In the genomic region with DNA sequence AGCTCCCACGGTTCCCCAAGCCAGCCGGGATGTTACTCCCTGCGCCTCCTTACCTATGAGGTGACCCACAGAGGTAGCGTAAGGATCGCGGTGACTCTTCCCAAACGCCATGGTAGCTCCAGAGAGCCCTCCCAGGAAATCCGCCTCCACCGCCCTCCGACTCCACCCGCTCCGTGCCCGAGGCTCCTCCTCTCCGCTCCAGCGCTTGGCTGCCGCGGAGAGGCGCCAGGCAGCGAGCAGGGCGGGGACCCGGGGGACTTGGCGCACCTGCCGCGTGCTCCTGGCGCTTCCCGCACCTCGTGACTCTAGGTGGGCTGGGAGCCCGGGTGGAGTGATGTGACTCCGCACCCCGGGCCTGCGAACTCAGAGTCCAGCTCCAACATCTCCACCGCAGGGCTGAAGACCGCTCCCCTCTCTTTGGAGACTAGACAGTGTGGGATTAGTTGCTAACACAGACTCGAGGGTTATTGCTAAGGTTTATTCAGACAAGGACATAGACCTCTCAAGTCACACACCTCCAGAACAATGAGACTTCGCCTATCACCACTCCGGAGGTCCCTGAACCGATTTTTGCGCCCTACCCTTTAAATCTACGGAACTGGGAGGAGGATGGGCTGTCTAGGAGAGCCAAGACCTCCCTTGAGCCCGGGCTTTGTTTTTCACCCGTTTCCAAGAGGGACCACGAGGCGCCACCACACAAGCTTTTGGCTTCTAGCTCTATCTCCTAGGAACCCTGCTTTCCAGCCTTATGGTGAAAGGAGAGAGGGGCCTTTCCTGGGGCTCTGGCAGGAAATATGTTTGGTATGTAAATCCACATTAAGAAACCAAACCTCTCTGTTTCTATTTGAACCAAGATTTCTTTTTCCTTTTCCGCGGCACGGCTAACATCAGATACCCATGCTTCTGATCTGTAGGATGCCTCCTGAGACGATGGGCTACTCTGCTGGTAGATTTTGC, we compare ENCODE assay signal across 8 mouse cellular contexts. TPM values are rescaled to one million over a fixed set of nuclear protein-coding genes. Genes with fewer than 3 reads are reported as not detected.
DNase-seq lines count a peak whose midpoint lies in the region; ATAC-seq lines count a peak whose summit lies in the region.

A gene (minus strand): TSS at position 907 of the 957 bp plus-strand sequence.

- no peaks in the 10 kb centered on the region for H3K36me3 ChIP-seq in hindbrain, embryonic 16.5 days (ENCODE audit: control insufficient read depth, insufficient read depth, low read length)

- WGBS in hindbrain, embryonic 16.5 days = 6% methylated on average over 46 of the region's 47 CpGs

- H3K9ac ChIP-seq in hindbrain, embryonic 16.5 days (ENCODE audit: low read depth, low read length) = peak within 1 kb of the TSS; percentile 58

- H3K27ac ChIP-seq in hindbrain, embryonic 16.5 days (ENCODE audit: low read depth, low read length) = peak within 1 kb of the TSS; percentile 68

- DNase-seq in adrenal gland, adult 2 months = peak; percentile 91
- peak; percentile 81 for DNase-seq in embryo, embryonic 10 days (ENCODE audit: low spot score)
- peak; percentile 70 to 79 for DNase-seq in gastrocnemius, adult 8-10 months (ENCODE audit: low spot score in 2 of 2)
- DNase-seq in left cerebral cortex, adult 18-20 months (ENCODE audit: low spot score in 2 of 2) = peak; percentile 82 to 86
- peak; percentile 83 for DNase-seq in lung, postnatal 25 days (ENCODE audit: low spot score)
- peak; percentile 78 to 84 for DNase-seq in right cerebral cortex, adult 2 months (ENCODE audit: low spot score in 2 of 2)
- peak; percentile 87 for DNase-seq in yolk sac, embryonic 10.5 days (ENCODE audit: low spot score)

- H3K4me1 ChIP-seq in hindbrain, embryonic 16.5 days (ENCODE audit: control insufficient read depth, insufficient read depth, low read depth, low read length) = peaks cover 3% of the 10 kb centered on the region

- H3K4me3 ChIP-seq in hindbrain, embryonic 16.5 days (ENCODE audit: low read length) = peak within 1 kb of the TSS; percentile 58

- ATAC-seq in hindbrain, embryonic 16.5 days = peak; percentile 92

- no peaks in the 10 kb centered on the region for H3K27me3 ChIP-seq in hindbrain, embryonic 16.5 days (replicated peaks; ENCODE audit: control insufficient read depth, insufficient read depth, low read length)

- no peaks in the 10 kb centered on the region for H3K9me3 ChIP-seq in hindbrain, embryonic 16.5 days (ENCODE audit: control insufficient read depth, low read length)

- peak within 1 kb of the TSS; percentile 62 for H3K4me2 ChIP-seq in hindbrain, embryonic 16.5 days (ENCODE audit: low read length)

RNA-seq across cellular contexts. Expression of the gene that starts here (rescaled TPM):
- total RNA-seq in adrenal gland, adult 2 months (2021) = 10 to 100 TPM; 43.6 to 57.7 TPM
- 3.8 and 7.8 TPM in 2 replicates for polyA plus RNA-seq in adrenal gland, adult 2 months (2012; rRNA removed)
- 10 to 100 TPM; 12.3 to 18.3 (median 14.4) TPM for total RNA-seq in gastrocnemius, adult 8-10 months (2022)
- 26.1 and 26.5 TPM in 2 replicates for polyA plus RNA-seq in hindbrain, embryonic 16.5 days (2015; fragmentation: Nextera tagmentation; extraction: Ambion mirVana)
- 10 to 100 TPM; 27.5 to 32.3 TPM for total RNA-seq in left cerebral cortex, adult 18-20 months (2021)

Comparison
In these comparisons a context has a peak if more than half of its experiments do, and no peak if none do; other contexts are left out.
1. Peak in every context shown above with its lines: DNase-seq, ATAC-seq, H3K4me3 ChIP-seq and H3K27ac ChIP-seq.